In genomic region chr7:45386077-45386476, GRCm38 (mm10) we compare ENCODE assay signal across 20 mouse cellular contexts. TPM values are rescaled to one million over a fixed set of nuclear protein-coding genes. Genes with fewer than 3 reads are reported as not detected.
A peak's percentile ranks its signal among the peaks of the same experiment; 100 is the strongest.
DNase-seq lines count a peak whose midpoint lies in the region; ATAC-seq and TF ChIP-seq lines count a peak whose summit lies in the region.
"Had no signal": no experiment of that assay in that cellular context is flagged by ENCODE, and none has a peak within 500 bp of the region (broad histone marks: within the 10 kb centered on the region; RNA-seq: fewer than 3 reads in every experiment).

No protein-coding gene starts in this region.

- intact Hi-C loops in heart, adult 2 months (cut with DNase I) = no loop called here
- intact Hi-C loops in heart, postnatal 14 days (cut with DNase I) = no loop called here

- H3K4me1 ChIP-seq in heart, adult 2 months (ENCODE audit: control insufficient read depth, insufficient read depth, low read length) = no peaks in the 10 kb centered on the region
- H3K4me1 ChIP-seq in limb, embryonic 11.5 days (ENCODE audit: control insufficient read depth, insufficient read depth, low read length) = no peaks in the 10 kb centered on the region
- no peaks in the 10 kb centered on the region for H3K4me1 ChIP-seq in limb, embryonic 10.5 days
- no peaks in the 10 kb centered on the region for H3K4me1 ChIP-seq in MEL (ENCODE audit: control insufficient read depth in 1 of 2, insufficient read depth in 2 of 2, low read length in 2 of 2)
- H3K4me1 ChIP-seq: heart, embryonic 10.5 days; liver, embryonic 15.5 days had no signal

- H3K27ac ChIP-seq in heart, adult 2 months = no peak overlapping the region
- no peak overlapping the region for H3K27ac ChIP-seq in limb, embryonic 11.5 days (replicated peaks; ENCODE audit: low read depth, low read length)
- no peak overlapping the region for H3K27ac ChIP-seq in limb, embryonic 10.5 days
- no peak overlapping the region for H3K27ac ChIP-seq in MEL (ENCODE audit: control insufficient read depth, low read depth, low read length)
- H3K27ac ChIP-seq: heart, embryonic 10.5 days; liver, embryonic 15.5 days; macrophage had no signal

- no peaks in the 10 kb centered on the region for H3K27me3 ChIP-seq in heart, adult 2 months (ENCODE audit: control insufficient read depth, insufficient read depth, low read length)
- no peaks in the 10 kb centered on the region for H3K27me3 ChIP-seq in limb, embryonic 11.5 days (ENCODE audit: control insufficient read depth, insufficient read depth, low read length)
- no peaks in the 10 kb centered on the region for H3K27me3 ChIP-seq in limb, embryonic 10.5 days (ENCODE audit: low read depth, poor library complexity, severe bottlenecking)
- no peaks in the 10 kb centered on the region for H3K27me3 ChIP-seq in MEL (ENCODE audit: control insufficient read depth in 1 of 2, insufficient read depth in 2 of 2, low read length in 2 of 2)
- H3K27me3 ChIP-seq: liver, embryonic 15.5 days had no signal

- 95% methylated on average over 3 of the region's 3 CpGs for WGBS in heart, adult 2 months
- 81% methylated on average over 3 of the region's 3 CpGs for WGBS in limb, embryonic 11.5 days
- WGBS in limb, embryonic 10.5 days = 83% methylated on average over 3 of the region's 3 CpGs

- H3K36me3 ChIP-seq in heart, adult 2 months (ENCODE audit: control insufficient read depth, insufficient read depth, low read length) = peaks cover 29% of the 10 kb centered on the region
- H3K36me3 ChIP-seq in limb, embryonic 11.5 days (ENCODE audit: control insufficient read depth, insufficient read depth, low read length) = peaks cover 72% of the 10 kb centered on the region
- peaks cover 100% of the 10 kb centered on the region for H3K36me3 ChIP-seq in limb, embryonic 10.5 days
- H3K36me3 ChIP-seq in MEL (ENCODE audit: control insufficient read depth in 1 of 2, insufficient read depth in 2 of 2, low read length in 2 of 2) = peaks cover 25 to 66% of the 10 kb centered on the region in 2 experiments

- no peak for ATAC-seq in limb, embryonic 11.5 days (ENCODE audit: insufficient number of reproducible peaks, low FRiP score, low TSS enrichment, low read depth)
- ATAC-seq: CD4-positive, CD25-positive, alpha-beta regulatory T cell, adult 4 months had no signal

- H3K4me2 ChIP-seq in limb, embryonic 11.5 days (ENCODE audit: low read depth, severe bottlenecking) = no peak overlapping the region
- H3K4me2 ChIP-seq: liver, embryonic 15.5 days had no signal

- no peaks in the 10 kb centered on the region for H3K79me2 ChIP-seq in heart, adult 2 months (replicated peaks; ENCODE audit: control insufficient read depth, insufficient read depth, low read length)
- H3K79me2 ChIP-seq in MEL (ENCODE audit: control insufficient read depth, insufficient read depth, low read length, poor library complexity) = peaks cover 12% of the 10 kb centered on the region

- no peak for TF ChIP-seq POLR2A in heart, adult 2 months (IDR thresholded peaks at IDR 0.05; ENCODE audit: insufficient read depth, low read depth, low read length)
- TF ChIP-seq POLR2A in MEL (IDR thresholded peaks at IDR 0.05; ENCODE audit: control insufficient read depth in 1 of 2, insufficient read depth in 1 of 2, low read depth in 1 of 2, low read length in 2 of 2, poor library complexity in 1 of 2) = 0 out of 4 replicates have a peak, but pooled peaks of 1 of the 2 experiments have one; percentile 32

- TF ChIP-seq EP300 in heart, adult 2 months (IDR thresholded peaks at IDR 0.05; ENCODE audit: insufficient read depth, low read depth, low read length) = no peak
- TF ChIP-seq EP300 in MEL (IDR thresholded peaks at IDR 0.05; ENCODE audit: low read depth in 1 of 2, low read length in 2 of 2) = no peak

- no peaks in the 10 kb centered on the region for H3K9me3 ChIP-seq in limb, embryonic 11.5 days (ENCODE audit: control insufficient read depth, low read length)
- H3K9me3 ChIP-seq in limb, embryonic 10.5 days (replicated peaks) = no peaks in the 10 kb centered on the region
- no peaks in the 10 kb centered on the region for H3K9me3 ChIP-seq in MEL (replicated peaks; ENCODE audit: insufficient read depth, low read length)
- H3K9me3 ChIP-seq: heart, embryonic 10.5 days; liver, embryonic 15.5 days had no signal

- peak; percentile 30; the same call in 1 of the 2 replicates for TF ChIP-seq CTCF in heart, adult 2 months (IDR thresholded peaks at IDR 0.05)
- TF ChIP-seq CTCF in MEL (IDR thresholded peaks at IDR 0.05 in 2 of 3, conservative IDR thresholded peaks at IDR 0.05 in 1 of 3; ENCODE audit: control insufficient read depth in 1 of 3, insufficient read depth in 1 of 3, low read depth in 2 of 3, low read length in 3 of 3, poor library complexity in 1 of 3, severe bottlenecking in 1 of 3) = peak; percentile 32 to 49 (median 49); a peak in 4 of 6 replicates

- no peak overlapping the region for H3K9ac ChIP-seq in heart, adult 2 months (ENCODE audit: low read depth, low read length)
- no peak overlapping the region for H3K9ac ChIP-seq in limb, embryonic 11.5 days (ENCODE audit: low read length)
- H3K9ac ChIP-seq in MEL (ENCODE audit: control insufficient read depth, low read depth, low read length, poor library complexity, severe bottlenecking) = no peak overlapping the region
- H3K9ac ChIP-seq: liver, embryonic 15.5 days had no signal

- no peak for DNase-seq in heart, adult 2 months
- no peak for DNase-seq in heart, postnatal 14 days
- DNase-seq in limb, embryonic 11.5 days (ENCODE audit: low spot score) = peak; percentile 36
- no peak for DNase-seq in limb, embryonic 10.5 days (ENCODE audit: low spot score)
- peak; percentile 57 for DNase-seq in MEL (ENCODE audit: low read depth, low spot score)
- DNase-seq in induced T-regulatory cell, adult 2 months (ENCODE audit: low read depth) = peak; percentile 45
- DNase-seq in adrenal gland, postnatal 4 days (ENCODE audit: low spot score in 2 of 2) = no peak
- DNase-seq: cerebellum, adult 11 months; gastrocnemius, postnatal 14 days; heart, postnatal 36 days; kidney, postnatal 14 days; midbrain, embryonic 14.5 days; right cerebral cortex, postnatal 14 days had no signal

- H3K4me3 ChIP-seq in heart, adult 2 months = no peak overlapping the region
- H3K4me3 ChIP-seq in limb, embryonic 11.5 days (ENCODE audit: low read depth, low read length) = no peak overlapping the region
- H3K4me3 ChIP-seq in limb, embryonic 10.5 days = no peak overlapping the region
- no peak overlapping the region for H3K4me3 ChIP-seq in MEL (ENCODE audit: control insufficient read depth in 1 of 2, insufficient read depth in 1 of 2, low read depth in 2 of 2, low read length in 2 of 2)
- H3K4me3 ChIP-seq: heart, embryonic 10.5 days; liver, embryonic 15.5 days had no signal

- no peak for TF ChIP-seq RAD21 in MEL (IDR thresholded peaks at IDR 0.05; ENCODE audit: low read depth, low read length)

RNA-seq across cellular contexts. Expression of gene Snrnp70, which starts 9.5 kb away (rescaled TPM):
- total RNA-seq in heart, adult 2 months (2021) = 10 to 100 TPM; 85.0 to 99.5 TPM
- polyA plus RNA-seq in heart, adult 2 months (2012; rRNA removed) = 117 and 151 TPM in 2 replicates
- total RNA-seq in heart, postnatal 14 days (2021) = 100 to 1,000 TPM; 126 to 138 TPM
- polyA plus RNA-seq in limb, embryonic 11.5 days (2014; fragmentation: Nextera tagmentation; extraction: Ambion mirVana) = 87.5 and 93.0 TPM in 2 replicates
- polyA plus RNA-seq in limb, embryonic 10.5 days (2016; fragmentation: Nextera tagmentation; extraction: Ambion mirVana) = 305 and 308 TPM in 2 replicates
- 260 and 272 TPM in 2 replicates for total RNA-seq in MEL (2012; rRNA removed)
- 1,000 to 10,000 TPM in 1 of 2 experiments, 100 to 1,000 TPM in 1; 588 to 1,478 TPM for polyA plus RNA-seq in MEL (2012; ENCODE audit: insufficient read depth in 1 of 2, insufficient read length in 2 of 2, low read depth in 1 of 2, low replicate concordance in 2 of 2, missing spikeins in 1 of 2)
- 100 to 1,000 TPM; 499 to 509 TPM for total RNA-seq in adrenal gland, postnatal 4 days (2021)

RNA-seq across cellular contexts. Expression of gene Lin7b, which starts 15.7 kb away (rescaled TPM):
- 1 to 10 TPM; 1.0 to 1.6 TPM for total RNA-seq in heart, adult 2 months (2021)
- polyA plus RNA-seq in heart, adult 2 months (2012; rRNA removed) = 2.3 and 3.4 TPM in 2 replicates
- total RNA-seq in heart, postnatal 14 days (2021) = under 1 TPM; 0.90 to 0.96 TPM
- polyA plus RNA-seq in limb, embryonic 11.5 days (2014; fragmentation: Nextera tagmentation; extraction: Ambion mirVana) = 0.43 and 0.89 TPM in 2 replicates
- 0.40 and 0.64 TPM in 2 replicates for polyA plus RNA-seq in limb, embryonic 10.5 days (2016; fragmentation: Nextera tagmentation; extraction: Ambion mirVana)
- total RNA-seq in MEL (2012; rRNA removed) = 1.3 and 1.4 TPM in 2 replicates
- polyA plus RNA-seq in MEL (2012; ENCODE audit: insufficient read depth in 1 of 2, insufficient read length in 2 of 2, low read depth in 1 of 2, low replicate concordance in 2 of 2, missing spikeins in 1 of 2) = 1 to 10 TPM in 1 of 2 experiments, not detected in 1; 3.8 TPM
- total RNA-seq in adrenal gland, postnatal 4 days (2021) = 1 to 10 TPM; 4.8 to 4.9 TPM
- polyA plus RNA-seq: CD4-positive, CD25-positive, alpha-beta regulatory T cell, adult 4 months; liver, embryonic 15.5 days; macrophage had no signal

RNA-seq across cellular contexts. Expression of gene Ppfia3, which starts 19.3 kb away (rescaled TPM):
- under 1 TPM; 0.11 to 0.26 TPM for total RNA-seq in heart, adult 2 months (2021)
- 0.09 and 0.14 TPM in 2 replicates for polyA plus RNA-seq in heart, adult 2 months (2012; rRNA removed)
- under 1 TPM; 0.22 to 0.29 TPM for total RNA-seq in heart, postnatal 14 days (2021)
- polyA plus RNA-seq in limb, embryonic 11.5 days (2014; fragmentation: Nextera tagmentation; extraction: Ambion mirVana) = 5.4 and 6.1 TPM in 2 replicates
- 2.4 and 5.3 TPM in 2 replicates for polyA plus RNA-seq in limb, embryonic 10.5 days (2016; fragmentation: Nextera tagmentation; extraction: Ambion mirVana)
- 3.0 and 3.4 TPM in 2 replicates for total RNA-seq in MEL (2012; rRNA removed)
- polyA plus RNA-seq in MEL (2012; ENCODE audit: insufficient read depth in 1 of 2, insufficient read length in 2 of 2, low read depth in 1 of 2, low replicate concordance in 2 of 2, missing spikeins in 1 of 2) = 1 to 10 TPM in 1 of 2 experiments, not detected in 1; 5.9 TPM
- total RNA-seq in adrenal gland, postnatal 4 days (2021) = 1 to 10 TPM; 4.7 to 6.9 TPM
- total RNA-seq: heart, postnatal 36 days had no signal
- polyA plus RNA-seq: CD4-positive, CD25-positive, alpha-beta regulatory T cell, adult 4 months; macrophage had no signal

RNA-seq across cellular contexts. Expression of gene Kcna7, which starts 19.4 kb away (rescaled TPM):
- total RNA-seq in heart, adult 2 months (2021) = 1 to 10 TPM; 5.9 to 6.0 TPM
- 6.7 and 7.6 TPM in 2 replicates for polyA plus RNA-seq in heart, adult 2 months (2012; rRNA removed)
- 1 to 10 TPM; 1.5 to 1.7 TPM for total RNA-seq in heart, postnatal 14 days (2021)
- polyA plus RNA-seq in limb, embryonic 11.5 days (2014; fragmentation: Nextera tagmentation; extraction: Ambion mirVana) = not detected in 2 replicates
- 0.06 TPM in 1 of 2 replicates, not detected in the other for polyA plus RNA-seq in limb, embryonic 10.5 days (2016; fragmentation: Nextera tagmentation; extraction: Ambion mirVana)
- 0.07 TPM in 1 of 2 replicates, not detected in the other for total RNA-seq in MEL (2012; rRNA removed)
- polyA plus RNA-seq in MEL (2012; ENCODE audit: insufficient read depth in 1 of 2, insufficient read length in 2 of 2, low read depth in 1 of 2, low replicate concordance in 2 of 2, missing spikeins in 1 of 2) = under 1 TPM in 1 of 2 experiments, not detected in 1; 0.06 TPM
- total RNA-seq in adrenal gland, postnatal 4 days (2021) = under 1 TPM; 0.14 to 0.28 TPM
- total RNA-seq: layer of hippocampus, postnatal 14 days; left cerebral cortex, postnatal 25 days had no signal
- polyA plus RNA-seq: CD4-positive, CD25-positive, alpha-beta regulatory T cell, adult 4 months; intestine, embryonic 14.5 days; liver, embryonic 15.5 days; macrophage; midbrain, embryonic 14.5 days had no signal

RNA-seq across cellular contexts. Expression of gene Ntf5, which starts 27.4 kb away (rescaled TPM):
- total RNA-seq in heart, adult 2 months (2021) = under 1 TPM; 0.11 to 0.50 TPM
- 0.32 and 0.43 TPM in 2 replicates for polyA plus RNA-seq in heart, adult 2 months (2012; rRNA removed)
- total RNA-seq in heart, postnatal 14 days (2021) = under 1 TPM in 1 of 2 experiments, not detected in 1; 0.14 TPM
- 3.8 and 4.1 TPM in 2 replicates for polyA plus RNA-seq in limb, embryonic 11.5 days (2014; fragmentation: Nextera tagmentation; extraction: Ambion mirVana)
- 2.1 and 2.2 TPM in 2 replicates for polyA plus RNA-seq in limb, embryonic 10.5 days (2016; fragmentation: Nextera tagmentation; extraction: Ambion mirVana)
- 0.54 and 0.92 TPM in 2 replicates for total RNA-seq in MEL (2012; rRNA removed)
- polyA plus RNA-seq in MEL (2012; ENCODE audit: insufficient read depth in 1 of 2, insufficient read length in 2 of 2, low read depth in 1 of 2, low replicate concordance in 2 of 2, missing spikeins in 1 of 2) = 1 to 10 TPM in 1 of 2 experiments, not detected in 1; 1.9 TPM
- total RNA-seq in adrenal gland, postnatal 4 days (2021) = under 1 TPM; 0.20 to 0.67 TPM
- polyA plus RNA-seq: CD4-positive, CD25-positive, alpha-beta regulatory T cell, adult 4 months; macrophage; midbrain, embryonic 14.5 days had no signal

Comparison
In these comparisons a context has a peak if more than half of its experiments do, and no peak if none do; other contexts are left out.
1. DNase-seq: peak in limb, embryonic 11.5 days (single experiment), MEL (single experiment) and induced T-regulatory cell, adult 2 months (single experiment); none in heart, adult 2 months (0 of 2), heart, postnatal 14 days (0 of 2), limb, embryonic 10.5 days (single experiment) and adrenal gland, postnatal 4 days (0 of 2).